Mouse (Mus musculus): ENCODE results near the gene Vstm4. TPM values are rescaled to one million over a fixed set of nuclear protein-coding genes. Genes with fewer than 3 reads are reported as not detected.

Vstm4 gene
- polyA plus RNA-seq, 1 experiment from 2014 or later: 6.0 TPM

- Histone ChIP-seq H3K9me3 (ENCODE audit: low read length) (no peaks in the 10 kb centered on the region), H3K27me3 (ENCODE audit: insufficient read depth, low read length) (no peaks in the 10 kb centered on the region), H3K4me1 (ENCODE audit: insufficient read depth) (no peaks in the 10 kb centered on the region), H3K9ac (replicated peaks) (no peak overlapping the region), H3K36me3 (replicated peaks; ENCODE audit: insufficient read depth, low read length) (no peaks in the 10 kb centered on the region), H3K4me3 (ENCODE audit: low read depth, low read length) (no peak overlapping the region), H3K27ac (ENCODE audit: low read depth) (no peak overlapping the region), H3K4me2 (ENCODE audit: low read depth, low read length) (no peak overlapping the region)
- WGBS (ENCODE audit: insufficient replicate concordance): 66% methylated on average over 6 of the region's 6 CpGs
- DNase-seq (no peak), ATAC-seq (no peak)
- TF ChIP-seq EP300 (IDR thresholded peaks at IDR 0.05; ENCODE audit: low read depth) (no peak), CTCF (IDR thresholded peaks at IDR 0.05; ENCODE audit: low read depth) (no peak)
These were observed 77.5 kb downstream of the Vstm4 start for GRCm38 (mm10) chr14:32934064-32934463.

GRCm38 (mm10) chr14:32939217-32939616 is 82.7 kb downstream of the Vstm4 start:
- ATAC-seq (no peak), DNase-seq (no peak)
- Histone ChIP-seq H3K4me2 (ENCODE audit: low read depth, low read length) (no peak overlapping the region), H3K4me1 (ENCODE audit: insufficient read depth) (no peaks in the 10 kb centered on the region), H3K4me3 (ENCODE audit: low read depth, low read length) (no peak overlapping the region), H3K9me3 (ENCODE audit: low read length) (no peaks in the 10 kb centered on the region), H3K9ac (replicated peaks) (no peak overlapping the region), H3K27ac (ENCODE audit: low read depth) (no peak overlapping the region), H3K27me3 (ENCODE audit: insufficient read depth, low read length) (no peaks in the 10 kb centered on the region), H3K36me3 (replicated peaks; ENCODE audit: insufficient read depth, low read length) (no peaks in the 10 kb centered on the region)
- TF ChIP-seq EP300 (IDR thresholded peaks at IDR 0.05; ENCODE audit: low read depth): no peak
- no peak for TF ChIP-seq CTCF (IDR thresholded peaks at IDR 0.05; ENCODE audit: low read depth)
- WGBS (ENCODE audit: insufficient replicate concordance): 56% methylated on average over 5 of the region's 5 CpGs

GRCm38 (mm10) chr14:32947512-32947911 is 91.0 kb downstream of the Vstm4 start:
- no peak for TF ChIP-seq EP300 (IDR thresholded peaks at IDR 0.05; ENCODE audit: low read depth)
- TF ChIP-seq CTCF (IDR thresholded peaks at IDR 0.05; ENCODE audit: low read depth): no peak
- Histone ChIP-seq H3K27ac (ENCODE audit: low read depth) (no peak overlapping the region), H3K9ac (replicated peaks) (no peak overlapping the region), H3K4me2 (ENCODE audit: low read depth, low read length) (no peak overlapping the region), H3K36me3 (replicated peaks; ENCODE audit: insufficient read depth, low read length) (no peaks in the 10 kb centered on the region), H3K9me3 (ENCODE audit: low read length) (no peaks in the 10 kb centered on the region), H3K27me3 (ENCODE audit: insufficient read depth, low read length) (no peaks in the 10 kb centered on the region), H3K4me1 (ENCODE audit: insufficient read depth) (peaks cover 2% of the 10 kb centered on the region; the same call in 1 of the 2 replicates), H3K4me3 (ENCODE audit: low read depth, low read length) (no peak overlapping the region)
- DNase-seq: no peak
- no peak for ATAC-seq
- 83% methylated on average over 2 of the region's 2 CpGs for WGBS (ENCODE audit: insufficient replicate concordance)

- Histone ChIP-seq H3K27me3 (ENCODE audit: insufficient read depth, low read length) (no peaks in the 10 kb centered on the region), H3K36me3 (replicated peaks; ENCODE audit: insufficient read depth, low read length) (no peaks in the 10 kb centered on the region), H3K9ac (replicated peaks) (no peak overlapping the region), H3K27ac (ENCODE audit: low read depth) (peak overlapping the region; percentile 39; the same call in 1 of the 2 replicates), H3K4me2 (ENCODE audit: low read depth, low read length) (0 out of 2 replicates have a peak overlapping the region, but pooled peaks have one; percentile 9), H3K4me1 (ENCODE audit: insufficient read depth) (peaks cover 2% of the 10 kb centered on the region; the same call in 1 of the 2 replicates), H3K4me3 (ENCODE audit: low read depth, low read length) (no peak overlapping the region), H3K9me3 (ENCODE audit: low read length) (no peaks in the 10 kb centered on the region)
- DNase-seq (peak; percentile 61), ATAC-seq (peak; percentile 72)
- 62% methylated on average over 20 of the region's 20 CpGs for WGBS (ENCODE audit: insufficient replicate concordance)
- TF ChIP-seq CTCF (IDR thresholded peaks at IDR 0.05; ENCODE audit: low read depth) (no peak), EP300 (IDR thresholded peaks at IDR 0.05; ENCODE audit: low read depth) (no peak)
These were observed 94.1 kb downstream of the Vstm4 start for GRCm38 (mm10) chr14:32950312-32951301.

- Histone ChIP-seq H3K4me1 (ENCODE audit: insufficient read depth) (no peaks in the 10 kb centered on the region), H3K27ac (ENCODE audit: low read depth) (no peak overlapping the region), H3K4me2 (ENCODE audit: low read depth, low read length) (no peak overlapping the region), H3K36me3 (replicated peaks; ENCODE audit: insufficient read depth, low read length) (0 out of 2 replicates have a peak, but pooled peaks cover 2% of the 10 kb centered on the region), H3K9me3 (ENCODE audit: low read length) (no peaks in the 10 kb centered on the region), H3K9ac (replicated peaks) (no peak overlapping the region), H3K27me3 (ENCODE audit: insufficient read depth, low read length) (no peaks in the 10 kb centered on the region), H3K4me3 (ENCODE audit: low read depth, low read length) (no peak overlapping the region)
- TF ChIP-seq CTCF (IDR thresholded peaks at IDR 0.05; ENCODE audit: low read depth) (no peak), EP300 (IDR thresholded peaks at IDR 0.05; ENCODE audit: low read depth) (no peak)
- ATAC-seq (no peak), DNase-seq (no peak)
- WGBS (ENCODE audit: insufficient replicate concordance): 71% methylated on average over 8 of the region's 8 CpGs
These were observed 99.9 kb downstream of the Vstm4 start for GRCm38 (mm10) chr14:32956486-32956885.

- no peak overlapping the region for H3K27ac ChIP-seq (ENCODE audit: low read depth)
- 55% methylated on average over 8 of the region's 8 CpGs for WGBS (ENCODE audit: insufficient replicate concordance)
- TF ChIP-seq EP300 (IDR thresholded peaks at IDR 0.05; ENCODE audit: low read depth): no peak
- TF ChIP-seq CTCF (IDR thresholded peaks at IDR 0.05; ENCODE audit: low read depth): no peak
- DNase-seq (peak; percentile 40), ATAC-seq (peak; percentile 19; the same call in 1 of the 2 replicates)
- H3K4me3 ChIP-seq (ENCODE audit: low read depth, low read length): no peak overlapping the region
- H3K36me3 ChIP-seq (replicated peaks; ENCODE audit: insufficient read depth, low read length): 0 out of 2 replicates have a peak, but pooled peaks cover 2% of the 10 kb centered on the region
- H3K4me1 ChIP-seq (ENCODE audit: insufficient read depth): no peaks in the 10 kb centered on the region
- no peak overlapping the region for H3K4me2 ChIP-seq (ENCODE audit: low read depth, low read length)
- no peak overlapping the region for H3K9ac ChIP-seq (replicated peaks)
- H3K27me3 ChIP-seq (ENCODE audit: insufficient read depth, low read length): no peaks in the 10 kb centered on the region
- H3K9me3 ChIP-seq (ENCODE audit: low read length): no peaks in the 10 kb centered on the region
These were observed 102.1 kb downstream of the Vstm4 start for GRCm38 (mm10) chr14:32958671-32959070.
